Mouse (Mus musculus): ENCODE data around the gene Nhlrc3.

The Nhlrc3 gene

DNA sequence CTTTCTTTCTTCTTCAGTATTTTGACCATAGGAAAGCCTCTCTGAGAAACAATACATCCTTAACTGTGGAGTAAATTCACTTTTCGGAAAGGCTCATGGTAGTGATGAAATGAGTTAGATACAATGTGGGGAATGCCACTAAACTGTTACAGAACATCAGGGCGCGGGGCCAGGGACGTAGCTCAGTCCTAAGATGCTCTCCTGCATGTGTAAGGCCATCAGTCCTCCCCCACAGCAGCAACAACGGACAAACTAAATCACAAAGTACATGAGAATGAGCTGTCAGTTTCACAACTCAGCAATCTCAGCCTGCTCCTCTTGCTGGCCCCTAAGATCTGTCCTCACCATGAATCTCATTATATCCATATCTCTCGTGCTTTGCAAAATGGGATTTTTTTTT is 8.6 kb downstream of the Nhlrc3 start:
- no peak for DNase-seq (ENCODE audit: low read depth in 1 of 2, low spot score in 2 of 2)

GRCm38 (mm10) chr3:53454005-53454404 is 9.1 kb downstream of the Nhlrc3 start:
- DNase-seq (ENCODE audit: low read depth in 1 of 2, low spot score in 2 of 2): no peak

DNA sequence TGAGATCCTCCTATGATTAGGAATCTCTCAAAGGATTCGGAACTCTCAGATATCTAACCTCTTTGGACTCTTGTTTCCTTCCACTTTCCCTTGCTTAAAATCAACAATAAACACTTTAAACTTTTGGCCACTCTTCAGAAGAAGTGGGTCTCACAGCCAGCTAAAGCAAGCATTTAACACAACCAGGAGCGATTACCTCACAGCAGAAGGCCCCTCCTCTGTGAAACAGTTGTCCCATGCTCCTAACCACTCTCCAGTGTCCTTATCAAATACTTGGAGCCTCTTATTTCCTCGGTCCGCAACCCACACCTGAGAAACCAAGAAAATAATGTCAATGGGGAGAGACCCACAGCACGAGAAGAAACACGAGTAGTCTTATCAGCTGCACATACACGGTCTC is 9.8 kb downstream of the Nhlrc3 start:
- no peak for DNase-seq (ENCODE audit: low read depth in 1 of 2, low spot score in 2 of 2)

DNA sequence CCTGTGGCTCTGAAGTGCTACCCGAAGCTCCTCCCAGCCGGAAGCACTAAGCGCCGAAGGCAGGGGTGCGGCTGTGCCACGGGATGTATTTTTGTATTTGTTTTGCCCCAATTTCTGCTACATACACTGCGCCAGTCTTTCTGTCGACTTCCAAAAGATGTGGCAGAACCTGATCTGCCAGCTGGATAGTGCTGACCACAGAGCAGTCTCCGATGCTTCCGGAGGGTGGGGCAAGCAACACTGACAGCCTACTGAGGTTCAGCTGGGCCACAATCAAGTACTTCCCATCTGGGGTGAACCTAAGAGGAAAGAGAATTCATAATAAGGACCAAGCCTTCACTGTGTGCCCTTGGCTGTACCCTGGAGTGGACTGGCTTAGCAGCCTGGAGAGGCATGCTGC is 10.8 kb downstream of the Nhlrc3 start:
- no peak for DNase-seq (ENCODE audit: low read depth in 1 of 2, low spot score in 2 of 2)

GRCm38 (mm10) chr3:53450666-53451065 is 12.5 kb downstream of the Nhlrc3 start:
- DNase-seq (ENCODE audit: low read depth in 1 of 2, low spot score in 2 of 2): no peak

DNA sequence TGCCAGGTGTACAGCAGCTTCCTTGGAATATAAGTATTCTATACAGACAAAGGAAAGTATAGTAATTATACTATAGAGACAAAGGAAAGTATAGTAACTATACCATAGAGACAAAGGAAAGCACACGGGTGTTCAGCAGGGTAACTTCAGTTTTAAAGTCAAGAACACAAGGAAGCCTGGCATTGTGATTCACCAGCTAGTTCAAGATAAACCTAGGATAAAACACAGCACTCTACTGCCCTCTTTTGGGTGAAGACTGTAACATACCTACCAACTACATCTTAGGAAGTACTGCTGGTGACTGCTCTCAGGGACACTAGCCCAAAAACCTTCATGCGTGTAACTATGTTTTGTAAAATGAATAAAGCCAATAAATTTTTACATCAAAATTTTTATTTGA is 14.9 kb downstream of the Nhlrc3 start:
- DNase-seq (ENCODE audit: low read depth in 1 of 2, low spot score in 2 of 2): no peak

- DNase-seq (ENCODE audit: low read depth in 1 of 2, low spot score in 2 of 2): no peak
Measured at GRCm38 (mm10) chr3:53446801-53447200, 16.3 kb downstream of the Nhlrc3 start.

GRCm38 (mm10) chr3:53445540-53445939 is 17.6 kb downstream of the Nhlrc3 start:
- DNase-seq (ENCODE audit: low read depth in 1 of 2, low spot score in 2 of 2): no peak

GRCm38 (mm10) chr3:53436550-53436949 is 26.6 kb downstream of the Nhlrc3 start:
- DNase-seq (ENCODE audit: low read depth in 1 of 2, low spot score in 2 of 2): no peak

DNA sequence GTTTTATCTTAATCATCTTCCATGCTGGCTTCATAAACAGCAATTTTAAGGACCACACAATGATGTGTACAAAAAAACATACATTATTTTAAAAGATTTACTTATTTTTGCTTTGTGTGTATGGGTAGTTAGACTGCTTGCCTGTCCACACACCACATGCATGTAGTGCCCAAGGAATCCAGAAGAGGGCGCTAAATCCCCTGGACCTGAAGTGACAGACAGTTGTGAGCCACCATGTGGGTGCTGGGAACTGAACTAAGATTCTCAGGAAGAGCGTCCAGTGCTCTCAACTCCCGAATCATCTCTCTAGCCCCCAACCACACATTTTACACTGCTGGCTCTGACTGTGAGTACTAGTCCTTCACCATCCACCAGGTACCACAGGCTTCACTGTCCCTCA is 28.5 kb downstream of the Nhlrc3 start:
- no peak for DNase-seq (ENCODE audit: low read depth in 1 of 2, low spot score in 2 of 2)

DNA sequence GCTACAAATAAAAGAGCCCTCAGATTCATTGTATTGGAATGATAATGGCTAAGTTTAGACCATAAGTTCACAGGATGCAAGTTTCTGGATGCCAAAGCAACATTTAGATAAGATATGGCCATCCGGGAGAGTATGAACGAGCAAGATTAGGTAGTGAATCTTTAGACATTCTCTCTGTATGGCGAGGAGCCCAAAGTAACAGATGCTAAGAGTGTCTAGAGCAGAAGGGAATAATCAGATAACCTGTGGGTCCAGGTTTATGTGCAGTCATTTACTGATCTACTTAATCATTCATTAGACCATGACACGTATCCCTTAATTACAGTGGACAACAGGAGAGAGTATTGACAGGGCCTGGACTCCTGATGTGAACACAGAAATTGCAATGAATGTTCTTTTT is 39.6 kb downstream of the Nhlrc3 start:
- no peak for DNase-seq (ENCODE audit: low read depth in 1 of 2, low spot score in 2 of 2)

- DNase-seq (ENCODE audit: low read depth in 1 of 2, low spot score in 2 of 2): no peak
Measured at GRCm38 (mm10) chr3:53422691-53423090, 40.4 kb downstream of the Nhlrc3 start.

DNA sequence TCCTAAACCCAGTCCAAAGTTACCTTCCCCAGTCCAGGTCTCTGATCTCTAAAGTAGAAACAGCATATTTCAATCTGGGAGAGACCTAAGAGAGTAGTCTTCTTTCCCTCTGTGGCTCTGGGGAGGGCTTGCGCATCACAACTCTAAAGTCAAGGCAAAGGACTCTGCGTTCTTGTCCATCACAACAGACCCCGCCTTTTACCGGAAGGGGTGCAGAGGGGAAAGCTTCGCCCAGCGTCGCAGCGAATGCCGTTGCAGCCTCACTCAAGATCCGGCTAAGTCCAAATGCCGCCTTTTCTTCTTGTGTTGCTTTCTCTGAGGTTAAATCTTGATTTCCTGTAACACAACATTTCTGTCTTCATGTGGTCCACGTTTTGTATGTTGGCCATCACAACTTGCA is 41.5 kb downstream of the Nhlrc3 start:
- no peak for DNase-seq (ENCODE audit: low read depth in 1 of 2, low spot score in 2 of 2)

- DNase-seq (ENCODE audit: low read depth in 1 of 2, low spot score in 2 of 2): no peak
Measured at GRCm38 (mm10) chr3:53417701-53418100, 45.4 kb downstream of the Nhlrc3 start.

- no peak for DNase-seq (ENCODE audit: low read depth in 1 of 2, low spot score in 2 of 2)
Measured at GRCm38 (mm10) chr3:53416036-53416506, 47.1 kb downstream of the Nhlrc3 start.

DNA sequence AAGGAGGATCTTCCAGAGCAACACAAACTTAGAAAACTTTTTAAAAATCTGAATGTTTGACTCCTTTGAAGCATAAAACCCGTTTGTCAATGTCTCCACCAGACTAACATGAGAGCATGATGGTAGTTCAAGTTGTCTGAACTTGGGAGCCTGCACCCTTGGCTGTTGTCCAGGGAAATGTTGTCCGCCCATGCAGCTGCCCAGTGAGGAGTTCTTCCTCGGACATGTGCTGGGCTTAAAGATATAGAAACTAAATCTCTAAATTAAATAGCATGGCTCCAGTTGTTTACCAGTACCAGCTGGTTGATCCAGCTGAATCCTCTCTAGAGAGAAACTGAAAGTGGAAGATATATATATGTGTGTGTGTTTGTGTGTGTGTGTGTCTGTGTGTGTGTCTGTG is 49.2 kb downstream of the Nhlrc3 start:
- DNase-seq (ENCODE audit: low read depth in 1 of 2, low spot score in 2 of 2): no peak

GRCm38 (mm10) chr3:53413465-53413864 is 49.7 kb downstream of the Nhlrc3 start:
- no peak for DNase-seq (ENCODE audit: low read depth in 1 of 2, low spot score in 2 of 2)

DNA sequence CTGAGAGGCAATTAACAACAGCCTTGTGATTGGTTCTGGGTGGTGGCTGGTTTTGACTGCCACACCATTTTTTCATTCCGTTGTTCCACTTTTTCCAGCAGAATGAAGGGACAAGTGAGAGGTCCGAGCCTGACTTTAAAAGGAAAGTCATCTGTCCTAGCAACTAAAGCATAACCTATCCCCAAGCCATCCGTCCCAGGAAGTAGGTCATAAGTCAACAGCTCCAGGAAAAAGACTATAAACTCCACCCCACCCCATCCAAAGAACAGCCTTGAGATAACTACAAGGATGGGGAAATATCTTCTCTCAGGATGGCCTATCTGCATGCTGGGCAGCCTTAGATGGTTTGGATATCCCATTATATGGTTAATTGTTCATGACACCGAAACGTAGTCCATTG is 50.9 kb downstream of the Nhlrc3 start:
- no peak for DNase-seq (ENCODE audit: low read depth in 1 of 2, low spot score in 2 of 2)

- no peak for DNase-seq (ENCODE audit: low read depth in 1 of 2, low spot score in 2 of 2)
Measured at GRCm38 (mm10) chr3:53410031-53410430, 53.1 kb downstream of the Nhlrc3 start.

- no peak for DNase-seq (ENCODE audit: low read depth in 1 of 2, low spot score in 2 of 2)
Measured at GRCm38 (mm10) chr3:53407145-53407544, 56.0 kb downstream of the Nhlrc3 start.
